Mouse (Mus musculus): ENCODE results near the gene Fev. TPM values are rescaled to one million over a fixed set of nuclear protein-coding genes. Genes with fewer than 3 reads are reported as not detected.

Gene Fev
- total RNA-seq, 2 experiments from 2014 or later, result not detected

DNA sequence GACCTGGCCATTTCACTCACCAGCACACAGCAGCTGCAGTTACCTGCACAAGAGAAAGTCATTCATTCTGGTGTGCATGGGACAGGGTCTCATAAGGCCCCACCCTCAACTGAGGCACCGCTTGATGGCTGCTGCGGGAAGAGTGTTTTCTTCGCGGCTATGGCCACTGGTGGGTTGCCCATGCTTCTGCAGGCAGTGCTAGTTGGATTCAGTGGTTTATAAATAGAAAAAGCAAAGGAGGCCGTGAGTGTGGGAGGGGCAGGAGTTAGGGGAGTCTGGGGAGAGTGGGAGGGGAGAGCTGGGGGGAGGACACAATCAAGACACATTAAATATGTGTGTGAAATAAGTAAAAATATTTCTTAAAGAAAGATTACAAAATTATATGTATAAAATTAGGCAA is 42.1 kb downstream of the Fev start:
- ATAC-seq (replicated peaks; ENCODE audit: low FRiP score, poor library complexity, severe bottlenecking), result no peak

DNA sequence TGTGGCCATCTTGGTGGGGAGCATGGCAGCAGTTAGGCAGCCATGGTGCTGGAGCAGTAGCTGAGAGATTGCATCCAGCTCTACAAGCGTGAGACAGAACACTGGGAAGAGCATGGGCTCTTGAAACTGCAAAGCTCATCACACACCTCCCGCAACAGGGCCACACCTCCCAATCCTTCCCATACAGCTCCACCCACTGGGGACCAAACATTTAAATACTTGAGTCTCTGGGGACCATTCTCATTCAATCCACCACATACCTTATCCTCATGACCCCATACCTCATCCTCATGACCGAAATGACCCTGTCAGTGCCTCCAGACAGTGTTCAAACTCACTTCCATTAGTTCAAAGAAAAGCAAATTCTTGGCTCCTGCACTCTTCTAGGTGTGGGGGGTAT is 52.0 kb downstream of the Fev start:
- ATAC-seq (replicated peaks; ENCODE audit: low FRiP score, poor library complexity, severe bottlenecking), result no peak

Other genes with a start within 250 kb of the Fev start
- 2.9 and 8.6 TPM in 2 replicates for gene Ttll4, start 223.7 kb downstream of the Fev start, total RNA-seq (2015; ENCODE audit: low replicate concordance)
- gene Ttll4, start 223.7 kb downstream of the Fev start, total RNA-seq (2017; ENCODE audit: low replicate concordance), result 6.3 and 7.7 TPM in 2 replicates
- gene Cyp27a1, start 171.8 kb downstream of the Fev start, total RNA-seq (2015; ENCODE audit: low replicate concordance), result 5.4 and 15.5 TPM in 2 replicates
- gene Cyp27a1, start 171.8 kb downstream of the Fev start, total RNA-seq (2017; ENCODE audit: low replicate concordance), result 0.98 and 3.6 TPM in 2 replicates
- gene Prkag3, start 136.2 kb downstream of the Fev start, total RNA-seq (2015; ENCODE audit: low replicate concordance), result not detected in 2 replicates
- not detected in 2 replicates for gene Prkag3, start 136.2 kb downstream of the Fev start, total RNA-seq (2017; ENCODE audit: low replicate concordance)
- not detected in 2 replicates for gene Wnt6, start 113.5 kb downstream of the Fev start, total RNA-seq (2015; ENCODE audit: low replicate concordance)
- gene Wnt6, start 113.5 kb downstream of the Fev start, total RNA-seq (2017; ENCODE audit: low replicate concordance), result not detected in 2 replicates
- gene Wnt10a, start 93.9 kb downstream of the Fev start, total RNA-seq (2015; ENCODE audit: low replicate concordance), result not detected in 2 replicates
- gene Wnt10a, start 93.9 kb downstream of the Fev start, total RNA-seq (2017; ENCODE audit: low replicate concordance), result not detected in 2 replicates
- not detected in 2 replicates for gene Cdk5r2, start 30.5 kb downstream of the Fev start, total RNA-seq (2015; ENCODE audit: low replicate concordance)
- not detected in 2 replicates for gene Cdk5r2, start 30.5 kb downstream of the Fev start, total RNA-seq (2017; ENCODE audit: low replicate concordance)
- gene Cryba2, start 7.7 kb upstream of the Fev start, total RNA-seq (2015; ENCODE audit: low replicate concordance), result not detected in 2 replicates
- not detected in 2 replicates for gene Cryba2, start 7.7 kb upstream of the Fev start, total RNA-seq (2017; ENCODE audit: low replicate concordance)
- gene Cfap65, start 50.2 kb upstream of the Fev start, total RNA-seq (2015; ENCODE audit: low replicate concordance), result not detected in 2 replicates
- gene Cfap65, start 50.2 kb upstream of the Fev start, total RNA-seq (2017; ENCODE audit: low replicate concordance), result not detected in 2 replicates
- not detected in 2 replicates for gene Ihh, start 66.3 kb upstream of the Fev start, total RNA-seq (2015; ENCODE audit: low replicate concordance)
- gene Ihh, start 66.3 kb upstream of the Fev start, total RNA-seq (2017; ENCODE audit: low replicate concordance), result not detected in 2 replicates
- 5.8 and 12.2 TPM in 2 replicates for gene Nhej1, start 239.8 kb upstream of the Fev start, total RNA-seq (2015; ENCODE audit: low replicate concordance)
- gene Nhej1, start 239.8 kb upstream of the Fev start, total RNA-seq (2017; ENCODE audit: low replicate concordance), result 10.5 and 11.0 TPM in 2 replicates
- gene Slc23a3, start 248.5 kb upstream of the Fev start, total RNA-seq (2015; ENCODE audit: low replicate concordance), result not detected in 2 replicates
- not detected in 2 replicates for gene Slc23a3, start 248.5 kb upstream of the Fev start, total RNA-seq (2017; ENCODE audit: low replicate concordance)

Data from erythroid progenitor cell, adult 5-6 weeks (primary cell).